Mouse (Mus musculus) bone marrow, adult 2 months (tissue): ENCODE results near the gene Hspa4.

Experiments
- CTCF ChIP-seq: fragments of 200-500 bp; IDR thresholded peaks from 2 replicates; pipeline ENCODE4 v1.5.1; 2011; ENCODE audit warnings: low read length, control low read depth; ENCODE audit not compliant: control insufficient read depth, insufficient read depth
- POLR2A ChIP-seq: fragments of 200-500 bp; IDR thresholded peaks from 2 replicates; pipeline ENCODE4 v1.6.1; 2011; ENCODE audit warnings: low read depth, mild to moderate bottlenecking, control low read depth, low read length, borderline replicate concordance; ENCODE audit not compliant: control insufficient read depth

DNA sequence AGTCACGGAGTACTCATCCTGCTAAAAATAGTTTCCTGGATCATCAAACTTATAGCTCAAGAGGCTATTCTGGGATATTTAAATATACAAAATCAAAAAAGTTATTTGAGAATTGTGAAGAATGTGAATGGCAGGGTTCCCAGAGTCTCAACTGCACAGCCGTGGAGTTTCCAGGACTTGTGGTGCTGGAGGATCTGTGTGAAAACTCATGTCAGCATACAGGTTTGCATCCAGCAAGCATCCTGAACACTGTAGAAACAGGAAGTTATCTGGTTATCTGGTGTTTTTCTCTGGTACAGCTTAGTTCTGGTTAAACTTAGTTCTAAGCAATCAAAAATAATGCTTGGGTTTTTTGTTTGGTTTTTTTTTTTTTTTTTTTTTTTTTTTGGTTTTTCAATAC is 6.7 kb upstream of the Hspa4 start:
- TF ChIP-seq CTCF (no peak), POLR2A (no peak)
